Mouse (Mus musculus) cortical plate, adult 2 months (tissue): Measurements from ENCODE around the gene Pigw.
"Not testable (repeated sequence)": the region's sequence is repeated elsewhere in the genome, so short reads cannot be mapped to it uniquely, and the experiment has no call there.

Experiments
- CTCF ChIP-seq: fragments of 200-500 bp; IDR thresholded peaks from 2 replicates; pipeline ENCODE4 v1.5.1; 2011; ENCODE audit warnings: mild to moderate bottlenecking, control low read depth, low read length; ENCODE audit not compliant: insufficient read depth; ENCODE audit errors: extremely low read depth
- POLR2A ChIP-seq: fragments of 200-500 bp; IDR thresholded peaks from 2 replicates; pipeline ENCODE4 v1.6.1; 2011; ENCODE audit warnings: mild to moderate bottlenecking, low read length, control low read depth; ENCODE audit not compliant: insufficient read depth; ENCODE audit errors: extremely low read depth

GRCm38 (mm10) chr11:84876020-84876419, 4.1 kb downstream of the Pigw start:
- TF ChIP-seq CTCF, POLR2A: not testable (repeated sequence)
